Mouse (Mus musculus): ENCODE measurements around the gene Olfr360. TPM values are rescaled to one million over a fixed set of nuclear protein-coding genes. Genes with fewer than 3 reads are reported as not detected.
"Not testable (repeated sequence)": the region's sequence is repeated elsewhere in the genome, so short reads cannot be mapped to it uniquely, and the experiment has no call there.

Gene Olfr360
- not detected in 2 replicates for polyA plus RNA-seq (2016; fragmentation: Nextera tagmentation; extraction: Ambion mirVana)

GRCm38 (mm10) chr2:37065446-37065845 is at the start of gene Olfr360:
Olfr360 (plus strand) TSS chr2:37065746.
- Histone ChIP-seq H3K27ac (no peak within 1 kb of the TSS), H3K36me3 (replicated peaks) (no peaks in the 10 kb centered on the region), H3K4me1 (no peaks in the 10 kb centered on the region), H3K4me3 (no peak within 1 kb of the TSS), H3K9me3 (peaks cover 33% of the 10 kb centered on the region), H3K27me3 (ENCODE audit: poor library complexity, severe bottlenecking) (no peaks in the 10 kb centered on the region)
- DNase-seq (ENCODE audit: extremely low spot score, low spot score), result no peak

GRCm38 (mm10) chr2:37089190-37089589 is 23.6 kb downstream of the Olfr360 start, which contains the start of gene Olfr361:
Olfr361 (minus strand) TSS chr2:37089290.
- H3K27ac ChIP-seq; H3K27me3 ChIP-seq (ENCODE audit: poor library complexity, severe bottlenecking); H3K4me3 ChIP-seq; H3K36me3 ChIP-seq (replicated peaks); H3K4me1 ChIP-seq; DNase-seq (ENCODE audit: extremely low spot score, low spot score): not testable (repeated sequence)
- H3K9me3 ChIP-seq, result peaks cover 25% of the 10 kb centered on the region
- WGBS, result 89% methylated on average over 1 of the region's 1 CpGs

- Histone ChIP-seq H3K27me3 (ENCODE audit: poor library complexity, severe bottlenecking) (no peaks in the 10 kb centered on the region), H3K4me1 (no peaks in the 10 kb centered on the region), H3K27ac (no peak within 1 kb of the TSS), H3K36me3 (replicated peaks) (no peaks in the 10 kb centered on the region), H3K4me3 (no peak within 1 kb of the TSS), H3K9me3 (peaks cover 26% of the 10 kb centered on the region)
- DNase-seq (ENCODE audit: extremely low spot score, low spot score), result no peak
- 86% methylated on average over 1 of the region's 1 CpGs for WGBS
Measured at GRCm38 (mm10) chr2:37117810-37118209, 52.3 kb downstream of the Olfr360 start, which contains the start of gene Olfr362. Olfr362 (minus strand) TSS chr2:37117910.

Other genes with a start within 250 kb of the Olfr360 start
- not detected in 2 replicates for gene Olfr3, start 248.7 kb upstream of the Olfr360 start, polyA plus RNA-seq (2016; fragmentation: Nextera tagmentation; extraction: Ambion mirVana)
- gene Olfr350, start 219.4 kb upstream of the Olfr360 start, polyA plus RNA-seq (2016; fragmentation: Nextera tagmentation; extraction: Ambion mirVana), result not detected in 2 replicates
- gene Olfr351, start 203.1 kb upstream of the Olfr360 start, polyA plus RNA-seq (2016; fragmentation: Nextera tagmentation; extraction: Ambion mirVana), result not detected in 2 replicates
- not detected in 2 replicates for gene Olfr352, start 197.3 kb upstream of the Olfr360 start, polyA plus RNA-seq (2016; fragmentation: Nextera tagmentation; extraction: Ambion mirVana)
- not detected in 2 replicates for gene Olfr353, start 172.8 kb upstream of the Olfr360 start, polyA plus RNA-seq (2016; fragmentation: Nextera tagmentation; extraction: Ambion mirVana)
- gene Olfr354, start 160.1 kb upstream of the Olfr360 start, polyA plus RNA-seq (2016; fragmentation: Nextera tagmentation; extraction: Ambion mirVana), result not detected in 2 replicates
- not detected in 2 replicates for gene Olfr355, start 136.8 kb upstream of the Olfr360 start, polyA plus RNA-seq (2016; fragmentation: Nextera tagmentation; extraction: Ambion mirVana)
- gene Olfr356, start 128.6 kb upstream of the Olfr360 start, polyA plus RNA-seq (2016; fragmentation: Nextera tagmentation; extraction: Ambion mirVana), result not detected in 2 replicates
- not detected in 2 replicates for gene Olfr357, start 71.9 kb upstream of the Olfr360 start, polyA plus RNA-seq (2016; fragmentation: Nextera tagmentation; extraction: Ambion mirVana)
- not detected in 2 replicates for gene Olfr358, start 56.4 kb upstream of the Olfr360 start, polyA plus RNA-seq (2016; fragmentation: Nextera tagmentation; extraction: Ambion mirVana)
- not detected in 2 replicates for gene Olfr361, start 23.5 kb downstream of the Olfr360 start, polyA plus RNA-seq (2016; fragmentation: Nextera tagmentation; extraction: Ambion mirVana)
- not detected in 2 replicates for gene Olfr362, start 52.2 kb downstream of the Olfr360 start, polyA plus RNA-seq (2016; fragmentation: Nextera tagmentation; extraction: Ambion mirVana)
- gene Olfr364-ps1, start 73.6 kb downstream of the Olfr360 start, polyA plus RNA-seq (2016; fragmentation: Nextera tagmentation; extraction: Ambion mirVana), result not detected in 2 replicates
- gene Olfr365, start 122.5 kb downstream of the Olfr360 start, polyA plus RNA-seq (2016; fragmentation: Nextera tagmentation; extraction: Ambion mirVana), result not detected in 2 replicates
- not detected in 2 replicates for gene Olfr366, start 145.8 kb downstream of the Olfr360 start, polyA plus RNA-seq (2016; fragmentation: Nextera tagmentation; extraction: Ambion mirVana)